Mouse (Mus musculus) hindbrain, postnatal 0 days (tissue): Measurements from ENCODE around the gene Gnat1. TPM values are rescaled to one million over a fixed set of nuclear protein-coding genes. Genes with fewer than 3 reads are reported as not detected.
"Not testable (repeated sequence)": the region's sequence is repeated elsewhere in the genome, so short reads cannot be mapped to it uniquely, and the experiment has no call there.

Experiments
- ATAC-seq: fragments of 200-750 bp; cut with Nextera tagmentation; 2 replicates; pipeline ENCODE4 v1.8.0; 2017; ENCODE audit warnings: mild to moderate bottlenecking, moderate TSS enrichment, moderate library complexity
- DNase-seq: peaks from one replicate; pipeline ENCODE4 v3.0.0-alpha.2; 2015; ENCODE audit warnings: low spot score
- H3K27ac ChIP-seq: fragments of 300-500 bp; sonication (generic); 2 replicates; pipeline ENCODE4 v1.5.1; 2014; ENCODE audit warnings: mild to moderate bottlenecking
- H3K27me3 ChIP-seq: fragments of 300-500 bp; sonication (generic); 2 replicates; pipeline ENCODE4 v1.6.1; 2014; ENCODE audit warnings: low read length, mixed read lengths; ENCODE audit not compliant: insufficient read depth
- H3K36me3 ChIP-seq: fragments of 300-500 bp; sonication (generic); 2 replicates; pipeline ENCODE4 v1.6.1; 2014; ENCODE audit warnings: low read length, mixed read lengths; ENCODE audit not compliant: insufficient read depth
- H3K4me1 ChIP-seq: fragments of 300-500 bp; sonication (generic); 2 replicates; pipeline ENCODE4 v1.6.1; 2014; ENCODE audit warnings: antibody characterized with exemption, low read length, mixed read lengths; ENCODE audit not compliant: insufficient read depth
- H3K4me2 ChIP-seq: fragments of 300-500 bp; sonication (generic); 2 replicates; pipeline ENCODE4 v1.6.1; 2014; ENCODE audit warnings: low read depth, mild to moderate bottlenecking, low read length, moderate library complexity, mixed read lengths
- H3K4me3 ChIP-seq: fragments of 300-500 bp; sonication (generic); 2 replicates; pipeline ENCODE4 v1.5.1; 2014; ENCODE audit warnings: low read length
- H3K9ac ChIP-seq: fragments of 300-500 bp; sonication (generic); replicated peaks from 2 replicates; pipeline ENCODE4 v1.6.1; 2014; ENCODE audit warnings: mild to moderate bottlenecking, low read length, moderate library complexity, mixed read lengths
- H3K9me3 ChIP-seq: fragments of 300-500 bp; sonication (generic); 2 replicates; pipeline ENCODE4 v1.6.1; 2016; ENCODE audit warnings: low read length, mixed read lengths
- CTCF ChIP-seq: IDR thresholded peaks from 2 replicates; pipeline ENCODE4 v1.5.1; 2016; ENCODE audit warnings: antibody characterized with exemption, control low read depth, low read depth
- WGBS: fragments of 180-500 bp; shearing (Covaris S2); extraction: QIAGEN DNeasy Blood & Tissue Kit; methylation state at CpG from one replicate; pipeline ENCODE4 v1.1.7; 2014; 5-methylcytosine and 5-hydroxymethylcytosine counted together
- polyA plus RNA-seq: library from polyadenylated mRNA; unstranded; fragments of >200 nt; fragmentation: Nextera tagmentation; extraction: Ambion mirVana; gene quantifications from 2 replicates; pipeline ENCODE4 v1.2.1, GENCODE M21; 2015
- total RNA-seq: library from RNA; depleted of rRNA; stranded (reverse); fragments of >200 nt; gene quantifications from 2 replicates; pipeline ENCODE4 v1.2.3, GENCODE M21; 2014

The Gnat1 gene
- total and polyA plus RNA-seq, 2 experiments from 2014 or later: 0.52 to 2.7 TPM

DNA sequence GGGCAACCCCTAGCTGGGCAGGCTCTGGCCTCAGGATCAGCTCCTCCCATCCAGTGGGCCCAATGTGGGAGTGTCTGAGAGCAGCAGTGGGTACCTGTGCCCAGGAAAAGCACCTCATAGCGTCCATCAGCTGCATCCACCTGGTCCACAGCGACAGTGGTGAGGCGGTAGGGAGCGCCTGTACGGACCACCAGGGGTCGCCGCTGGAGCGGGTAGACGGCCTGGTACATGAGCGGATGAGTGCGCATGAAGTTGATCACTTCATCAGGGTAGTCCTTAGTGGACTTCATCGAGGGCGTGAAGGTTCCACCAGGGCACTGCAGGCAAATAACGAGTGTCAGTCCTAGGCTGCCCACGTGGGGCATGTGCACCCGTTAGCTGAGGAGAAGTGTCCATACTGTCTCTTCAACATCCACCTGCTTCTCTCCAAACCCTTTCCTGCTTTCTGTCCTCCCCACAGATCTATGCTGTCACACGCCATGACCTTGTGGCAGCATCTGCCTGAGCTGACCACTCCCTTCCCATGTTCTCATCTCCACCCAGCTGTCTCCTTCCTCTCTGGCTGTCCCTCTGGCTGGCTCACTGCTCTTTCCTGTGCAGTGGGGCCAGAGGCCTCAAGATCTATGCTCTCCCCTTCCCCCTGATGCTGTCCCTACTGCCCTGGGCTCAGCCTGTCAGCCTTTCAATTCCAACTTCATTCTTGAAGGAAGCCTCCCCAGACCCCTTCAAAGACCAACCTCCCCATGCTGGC, 5.9 kb upstream of the Gnat1 start:
- 29% methylated on average over 17 of the region's 17 CpGs for WGBS
- Histone ChIP-seq H3K27me3 (no peaks in the 10 kb centered on the region), H3K27ac (no peak overlapping the region), H3K4me3 (no peak overlapping the region), H3K9me3 (no peaks in the 10 kb centered on the region), H3K4me2 (no peak overlapping the region), H3K4me1 (no peaks in the 10 kb centered on the region), H3K9ac (no peak overlapping the region), H3K36me3 (peaks cover 12% of the 10 kb centered on the region; the same call in 1 of the 2 replicates)
- DNase-seq: peak; percentile 79
- peak; percentile 75 for ATAC-seq
- TF ChIP-seq CTCF: peak; percentile 94

DNA sequence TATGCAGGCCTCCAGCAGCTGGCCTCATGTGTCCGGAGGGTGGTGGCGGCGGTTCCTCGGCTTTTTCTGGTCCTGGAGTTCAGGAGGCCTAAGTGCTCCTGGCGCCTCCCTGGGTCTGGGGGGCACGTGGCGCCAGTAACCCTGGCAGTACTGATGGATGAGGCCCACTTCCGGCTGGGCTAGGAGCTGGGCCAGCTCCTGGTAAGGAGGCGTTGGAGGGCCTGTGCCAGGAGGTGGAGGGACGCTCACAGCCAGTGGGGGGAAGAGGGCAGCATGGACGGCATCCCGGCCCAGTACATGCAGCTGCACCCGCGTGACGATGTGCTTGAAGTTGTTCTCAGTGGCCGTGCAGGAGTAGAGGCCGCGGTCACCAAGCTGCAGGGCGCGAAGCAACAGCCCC, 2.9 kb upstream of the Gnat1 start:
- peaks cover 3% of the 10 kb centered on the region; the same call in 1 of the 2 replicates for H3K36me3 ChIP-seq
- ATAC-seq (no peak), DNase-seq (no peak)
- no peak overlapping the region for H3K27ac ChIP-seq
- TF ChIP-seq CTCF: no peak
- H3K4me3 ChIP-seq: no peak overlapping the region
- H3K4me2 ChIP-seq: no peak overlapping the region
- H3K4me1 ChIP-seq: no peaks in the 10 kb centered on the region
- no peaks in the 10 kb centered on the region for H3K9me3 ChIP-seq
- WGBS: 77% methylated on average over 20 of the region's 20 CpGs
- no peaks in the 10 kb centered on the region for H3K27me3 ChIP-seq
- H3K9ac ChIP-seq: no peak overlapping the region

DNA sequence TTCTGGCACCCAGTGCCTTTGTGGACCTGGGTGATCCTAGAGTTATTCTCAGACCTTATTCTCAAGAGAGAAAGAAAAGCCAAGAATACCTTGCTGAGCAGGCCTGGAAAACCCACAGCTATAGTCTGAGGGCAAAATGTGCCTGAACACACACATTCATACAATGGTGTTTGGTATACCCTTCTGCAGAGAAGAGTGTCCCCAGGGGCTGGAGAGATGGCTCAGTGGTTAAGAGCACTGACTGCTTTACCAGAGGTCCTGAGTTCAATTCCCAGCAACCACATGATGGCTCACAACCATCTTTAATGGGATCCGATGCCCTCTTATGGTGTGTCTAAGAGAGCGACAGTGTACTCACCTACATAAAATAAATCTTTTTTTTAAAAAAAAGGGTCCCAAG, 651 bp downstream of the Gnat1 start:
- no peak overlapping the region for H3K4me3 ChIP-seq
- peaks cover 3% of the 10 kb centered on the region; the same call in 1 of the 2 replicates for H3K4me1 ChIP-seq
- ATAC-seq: no peak
- no peak overlapping the region for H3K4me2 ChIP-seq
- no peak overlapping the region for H3K27ac ChIP-seq
- H3K9me3 ChIP-seq: no peaks in the 10 kb centered on the region
- no peaks in the 10 kb centered on the region for H3K36me3 ChIP-seq
- TF ChIP-seq CTCF: no peak
- WGBS: 93% methylated on average over 2 of the region's 2 CpGs
- H3K9ac ChIP-seq: no peak overlapping the region
- H3K27me3 ChIP-seq: peaks cover 7% of the 10 kb centered on the region
- DNase-seq: no peak

DNA sequence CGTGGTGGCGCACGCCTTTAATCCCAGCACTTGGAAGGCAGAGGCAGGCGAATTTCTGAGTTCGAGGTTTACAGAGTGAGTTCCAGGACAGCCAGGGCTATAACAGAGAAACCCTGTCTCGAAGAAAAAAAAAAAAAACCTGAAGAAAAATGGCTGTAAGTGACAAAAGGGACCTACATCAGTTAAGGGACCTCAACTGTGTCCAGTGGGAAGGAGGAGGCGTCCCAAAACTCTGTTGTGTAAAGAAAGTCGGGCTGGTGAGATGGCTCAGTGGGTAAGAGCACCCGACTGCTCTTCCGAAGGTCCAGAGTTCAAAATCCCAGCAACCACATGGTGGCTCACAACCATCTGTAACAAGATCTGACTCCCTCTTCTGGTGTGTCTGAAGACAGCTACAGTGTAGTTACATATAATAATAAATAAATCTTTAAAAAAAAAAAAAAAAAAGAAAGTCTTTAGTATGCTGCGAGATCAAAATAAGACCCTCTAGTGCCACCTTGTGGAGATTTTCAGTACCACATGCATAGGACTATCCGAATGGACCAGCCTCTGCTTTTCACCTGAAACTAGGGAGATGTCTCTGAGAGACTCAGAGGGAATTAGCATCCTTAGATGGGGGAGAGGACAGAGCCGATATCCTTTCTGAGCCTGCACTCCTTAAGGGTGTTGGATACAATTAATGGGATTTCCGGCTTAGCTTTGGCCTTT, 1.5 kb downstream of the Gnat1 start:
- not testable (repeated sequence) for H3K36me3 ChIP-seq, H3K4me2 ChIP-seq, H3K9me3 ChIP-seq, H3K9ac ChIP-seq, H3K27ac ChIP-seq, H3K4me1 ChIP-seq, ATAC-seq, H3K4me3 ChIP-seq, H3K27me3 ChIP-seq
- peak; percentile 76 for TF ChIP-seq CTCF
- WGBS: 41% methylated on average over 14 of the region's 14 CpGs
- DNase-seq: peak; percentile 90

DNA sequence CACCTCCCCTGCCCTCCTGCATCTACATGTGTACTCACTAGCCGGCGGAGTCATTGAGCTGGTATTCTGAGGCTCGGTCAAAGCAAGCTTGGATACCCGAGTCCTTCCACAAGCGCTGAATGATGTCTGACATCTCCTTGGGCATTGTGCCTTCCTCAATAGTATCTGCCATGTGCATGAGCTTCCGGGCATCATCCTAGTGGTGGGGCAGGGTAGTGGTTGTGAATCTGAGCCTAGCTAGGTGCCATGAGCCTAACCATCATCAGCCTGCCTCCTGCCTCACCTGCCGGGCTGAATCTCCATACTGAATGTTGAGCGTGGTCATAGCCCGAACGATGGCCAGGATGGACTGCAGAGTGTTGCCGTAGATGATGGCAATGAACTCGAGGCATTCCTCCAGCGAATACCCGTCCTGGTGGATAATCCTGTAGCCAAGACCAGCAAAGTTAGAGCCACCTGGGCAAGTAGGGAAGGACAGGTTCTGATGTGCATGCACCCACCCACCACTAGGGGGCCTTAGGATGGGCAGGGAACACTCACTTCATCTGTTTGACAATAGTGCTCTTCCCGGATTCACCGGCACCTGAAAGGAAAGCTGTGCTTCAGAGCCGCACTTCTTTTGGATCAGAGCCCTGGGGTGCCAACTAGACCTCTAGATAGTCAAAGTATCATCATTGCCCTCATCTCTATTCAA, 2.3 kb downstream of the Gnat1 start:
- peaks cover 3% of the 10 kb centered on the region; the same call in 1 of the 2 replicates for H3K4me1 ChIP-seq
- no peaks in the 10 kb centered on the region for H3K36me3 ChIP-seq
- peak; percentile 87 for TF ChIP-seq CTCF
- no peak overlapping the region for H3K27ac ChIP-seq
- no peak overlapping the region for H3K9ac ChIP-seq
- H3K9me3 ChIP-seq: no peaks in the 10 kb centered on the region
- H3K27me3 ChIP-seq: peaks cover 7% of the 10 kb centered on the region
- ATAC-seq (no peak), DNase-seq (peak; percentile 68)
- 18% methylated on average over 17 of the region's 17 CpGs for WGBS
- H3K4me3 ChIP-seq: no peak overlapping the region
- H3K4me2 ChIP-seq: peak overlapping the region; percentile 66; the same call in 1 of the 2 replicates

DNA sequence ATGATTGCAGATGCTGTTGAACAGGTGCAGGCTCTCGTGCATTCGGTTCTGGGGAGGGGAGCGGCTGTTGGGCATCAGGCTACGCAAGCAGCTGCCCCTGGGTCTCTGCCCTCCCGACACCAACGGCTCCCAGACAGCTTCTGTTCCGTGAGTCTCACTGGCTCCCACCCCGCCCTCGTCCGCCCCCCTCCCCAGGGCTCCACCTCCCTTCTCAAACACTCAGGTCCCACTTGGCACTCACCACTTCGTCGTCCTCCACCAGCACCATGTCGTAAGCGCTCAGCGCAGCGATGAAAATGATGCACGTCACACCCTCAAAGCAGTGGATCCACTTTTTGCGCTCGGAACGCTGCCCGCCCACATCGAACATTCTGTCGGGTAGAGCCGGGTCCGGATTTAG, 3.2 kb downstream of the Gnat1 start:
- ATAC-seq (peak; percentile 48; the same call in 1 of the 2 replicates), DNase-seq (peak; percentile 46)
- Histone ChIP-seq H3K27ac (no peak overlapping the region), H3K9me3 (no peaks in the 10 kb centered on the region), H3K27me3 (peaks cover 7% of the 10 kb centered on the region), H3K4me2 (peak overlapping the region; percentile 66), H3K9ac (peak overlapping the region; percentile 40), H3K4me1 (peaks cover 3% of the 10 kb centered on the region; the same call in 1 of the 2 replicates), H3K4me3 (peak overlapping the region; percentile 33), H3K36me3 (no peaks in the 10 kb centered on the region)
- TF ChIP-seq CTCF: no peak
- WGBS: under 1% methylated on average over 25 of the region's 25 CpGs
